Mouse (Mus musculus) midbrain, embryonic 16.5 days (tissue): Measurements from ENCODE around the gene Tead4. TPM values are rescaled to one million over a fixed set of nuclear protein-coding genes. Genes with fewer than 3 reads are reported as not detected.

Experiments used
- ATAC-seq: fragments of 200-750 bp; cut with Nextera tagmentation; 2 replicates; pipeline ENCODE4 v1.8.0; 2017; ENCODE audit warnings: moderate TSS enrichment
- H3K27ac ChIP-seq: fragments of 300-500 bp; sonication (generic); 2 replicates; pipeline ENCODE4 v1.5.1; 2014; ENCODE audit warnings: mild to moderate bottlenecking, low read length, mixed read lengths
- H3K27me3 ChIP-seq: fragments of 300-500 bp; sonication (generic); 2 replicates; pipeline ENCODE4 v1.6.1; 2014; ENCODE audit warnings: low read depth, low read length, mixed read lengths; ENCODE audit not compliant: control insufficient read depth, insufficient read depth
- H3K36me3 ChIP-seq: fragments of 300-500 bp; sonication (generic); 2 replicates; pipeline ENCODE4 v1.6.1; 2014; ENCODE audit warnings: mild to moderate bottlenecking, low read length, moderate library complexity, mixed read lengths; ENCODE audit not compliant: control insufficient read depth, insufficient read depth
- H3K4me1 ChIP-seq: fragments of 300-500 bp; sonication (generic); 2 replicates; pipeline ENCODE4 v1.6.1; 2014; ENCODE audit warnings: mild to moderate bottlenecking, low read length, mixed read lengths; ENCODE audit not compliant: control insufficient read depth, insufficient read depth
- H3K4me2 ChIP-seq: fragments of 300-500 bp; sonication (generic); 2 replicates; pipeline ENCODE4 v1.6.1; 2014; ENCODE audit warnings: mild to moderate bottlenecking, low read length, mixed read lengths
- H3K4me3 ChIP-seq: fragments of 300-500 bp; sonication (generic); 2 replicates; pipeline ENCODE4 v1.5.1; 2014; ENCODE audit warnings: low read depth, mild to moderate bottlenecking, low read length, moderate library complexity, mixed read lengths
- H3K9ac ChIP-seq: fragments of 300-500 bp; sonication (generic); 2 replicates; pipeline ENCODE4 v1.6.1; 2014; ENCODE audit warnings: low read depth, low read length, mixed read lengths
- H3K9me3 ChIP-seq: fragments of 300-500 bp; sonication (generic); replicated peaks from 2 replicates; pipeline ENCODE4 v1.6.1; 2014; ENCODE audit warnings: mild to moderate bottlenecking, low read length, mixed read lengths; ENCODE audit not compliant: control insufficient read depth, poor library complexity, severe bottlenecking
- WGBS: fragments of 180-500 bp; shearing (Covaris S2); extraction: QIAGEN DNeasy Blood & Tissue Kit; methylation state at CpG from one replicate; pipeline ENCODE4 v1.1.7; 2014; 5-methylcytosine and 5-hydroxymethylcytosine counted together
- polyA plus RNA-seq: library from polyadenylated mRNA; unstranded; fragments of >200 nt; fragmentation: Nextera tagmentation; extraction: Ambion mirVana; gene quantifications from 2 replicates; pipeline ENCODE4 v1.2.1, GENCODE M21; 2015

The Tead4 gene
- polyA plus RNA-seq, 1 experiment from 2014 or later, result 0.58 TPM

DNA sequence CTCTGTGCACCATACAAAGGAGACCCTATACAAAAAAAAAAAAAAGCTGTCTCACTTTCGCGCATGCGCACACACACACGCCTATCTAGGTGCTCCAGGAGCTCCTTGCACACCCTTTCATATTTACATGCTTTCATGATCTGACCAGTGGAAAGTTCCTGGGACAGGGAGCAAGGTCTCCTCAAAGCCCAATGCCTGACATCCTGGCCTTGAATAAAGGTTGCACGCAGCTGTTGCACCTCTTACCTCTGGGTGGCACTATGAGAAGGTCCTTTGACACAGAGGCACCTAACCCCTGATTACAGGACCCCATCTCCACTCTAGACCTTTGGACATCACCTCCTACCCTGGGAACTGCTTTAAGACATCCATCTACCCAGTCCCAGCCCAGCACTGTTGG, 121.4 kb downstream of the Tead4 start:
- Histone ChIP-seq H3K4me1 (no peaks in the 10 kb centered on the region), H3K9me3 (no peaks in the 10 kb centered on the region), H3K27ac (no peak overlapping the region), H3K4me3 (no peak overlapping the region), H3K4me2 (no peak overlapping the region), H3K36me3 (no peaks in the 10 kb centered on the region), H3K9ac (no peak overlapping the region), H3K27me3 (no peaks in the 10 kb centered on the region)
- 68% methylated on average over 5 of the region's 5 CpGs for WGBS
- no peak for ATAC-seq

DNA sequence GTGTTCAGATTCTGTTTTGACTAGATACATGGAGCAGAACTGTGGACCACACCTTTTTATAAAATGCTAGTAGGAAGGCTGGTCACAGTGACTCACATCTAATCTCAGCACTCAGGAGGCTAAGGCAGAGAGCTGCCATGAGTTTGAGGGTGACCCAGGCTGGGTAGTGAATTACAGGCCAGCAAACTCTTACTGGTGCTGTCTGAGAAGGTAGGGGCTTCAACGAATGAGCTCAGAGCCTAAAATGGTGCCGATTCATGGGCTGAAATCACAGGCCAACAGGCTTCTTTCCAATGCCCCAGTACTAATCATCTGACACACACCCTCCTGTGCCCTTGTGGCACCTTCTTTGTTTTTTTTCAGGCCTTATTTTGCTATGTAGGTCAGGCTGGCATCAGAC, 121.9 kb downstream of the Tead4 start:
- no peaks in the 10 kb centered on the region for H3K4me1 ChIP-seq
- H3K9me3 ChIP-seq, result no peaks in the 10 kb centered on the region
- no peak overlapping the region for H3K4me2 ChIP-seq
- no peak for ATAC-seq
- WGBS, result 88% methylated on average over 2 of the region's 2 CpGs
- no peaks in the 10 kb centered on the region for H3K36me3 ChIP-seq
- H3K9ac ChIP-seq, result no peak overlapping the region
- no peak overlapping the region for H3K27ac ChIP-seq
- no peaks in the 10 kb centered on the region for H3K27me3 ChIP-seq
- no peak overlapping the region for H3K4me3 ChIP-seq

Other genes starting within 250 kb of the Tead4 start
- gene Tspan9, start 157.2 kb downstream of the Tead4 start, polyA plus RNA-seq, result 43.2 and 46.3 TPM in 2 replicates
- gene Tulp3, start 55.0 kb upstream of the Tead4 start, polyA plus RNA-seq, result 16.1 and 16.6 TPM in 2 replicates
- 77.0 and 84.1 TPM in 2 replicates for gene Rhno1, start 62.1 kb upstream of the Tead4 start, polyA plus RNA-seq
- 4.8 and 5.4 TPM in 2 replicates for gene Foxm1, start 62.1 kb upstream of the Tead4 start, polyA plus RNA-seq
- gene Tex52, start 74.6 kb upstream of the Tead4 start, polyA plus RNA-seq, result 0.70 and 0.83 TPM in 2 replicates
- gene Gm44596, start 74.7 kb upstream of the Tead4 start, polyA plus RNA-seq, result not detected in 2 replicates
- 10.7 and 13.6 TPM in 2 replicates for gene Nrip2, start 98.5 kb upstream of the Tead4 start, polyA plus RNA-seq
- gene Itfg2, start 124.1 kb upstream of the Tead4 start, polyA plus RNA-seq, result 46.4 and 48.8 TPM in 2 replicates
- gene Fkbp4, start 137.9 kb upstream of the Tead4 start, polyA plus RNA-seq, result 357 and 394 TPM in 2 replicates
- not detected in 2 replicates for gene Pzp, start 225.9 kb upstream of the Tead4 start, polyA plus RNA-seq